Mouse (Mus musculus): ENCODE measurements around the gene Psg25. TPM values are rescaled to one million over a fixed set of nuclear protein-coding genes. Genes with fewer than 3 reads are reported as not detected.
"Not testable (repeated sequence)": the region's sequence is repeated elsewhere in the genome, so short reads cannot be mapped to it uniquely, and the experiment has no call there.

The Psg25 gene
- not detected in 2 replicates for polyA plus RNA-seq (2015; fragmentation: Nextera tagmentation; extraction: Ambion mirVana)

GRCm38 (mm10) chr7:18532169-18532568 is at the start of gene Psg25:
TSS of gene Psg25 (minus strand) at chr7:18532269.
- Histone ChIP-seq H3K27me3 (no peaks in the 10 kb centered on the region), H3K9ac (no peak within 1 kb of the TSS), H3K9me3 (no peaks in the 10 kb centered on the region), H3K4me1 (no peaks in the 10 kb centered on the region), H3K36me3 (no peaks in the 10 kb centered on the region), H3K27ac (no peak within 1 kb of the TSS), H3K4me3 (no peak within 1 kb of the TSS), H3K4me2 (no peak within 1 kb of the TSS)
- ATAC-seq (ENCODE audit: borderline replicate concordance, extremely low read depth, low FRiP score, low TSS enrichment) = no peak
- WGBS = 76% methylated on average over 1 of the region's 1 CpGs

DNA sequence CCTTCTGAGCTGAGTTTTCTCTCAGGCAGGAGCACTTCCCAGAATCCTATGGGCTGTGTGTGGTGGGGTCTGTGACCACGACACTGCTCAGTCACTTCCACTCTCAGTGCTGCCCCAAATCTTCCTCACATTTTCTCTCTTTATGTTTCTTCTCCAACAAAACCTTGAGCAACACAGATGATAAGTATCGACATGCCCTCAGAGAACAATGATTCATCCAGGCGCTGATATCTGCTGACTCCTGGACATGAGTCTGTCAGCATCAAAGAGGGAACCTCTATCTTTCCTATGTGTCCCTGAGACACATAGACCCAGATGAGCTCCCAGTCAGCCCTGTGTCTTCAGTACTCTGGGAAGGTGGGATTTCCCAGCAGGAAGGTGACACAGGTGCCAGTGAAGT is 35.1 kb upstream of the Psg25 start, which contains the start of gene Psg27:
Gene Psg27 (minus strand): TSS at position 101 of the 400 bp plus-strand sequence.
- H3K9ac ChIP-seq = no peak within 1 kb of the TSS
- H3K9me3 ChIP-seq = no peaks in the 10 kb centered on the region
- H3K4me2 ChIP-seq = no peak within 1 kb of the TSS
- no peaks in the 10 kb centered on the region for H3K36me3 ChIP-seq
- H3K4me3 ChIP-seq = no peak within 1 kb of the TSS
- ATAC-seq (ENCODE audit: borderline replicate concordance, extremely low read depth, low FRiP score, low TSS enrichment) = no peak
- H3K4me1 ChIP-seq = no peaks in the 10 kb centered on the region
- WGBS = 78% methylated on average over 3 of the region's 3 CpGs
- H3K27me3 ChIP-seq = no peaks in the 10 kb centered on the region
- H3K27ac ChIP-seq = no peak within 1 kb of the TSS

- Histone ChIP-seq H3K4me1 (no peaks in the 10 kb centered on the region), H3K9me3 (no peaks in the 10 kb centered on the region), H3K9ac (no peak overlapping the region), H3K27ac (no peak overlapping the region), H3K36me3 (no peaks in the 10 kb centered on the region), H3K27me3 (no peaks in the 10 kb centered on the region), H3K4me2 (no peak overlapping the region), H3K4me3 (no peak overlapping the region)
- no peak for ATAC-seq (ENCODE audit: borderline replicate concordance, extremely low read depth, low FRiP score, low TSS enrichment)
Observed at GRCm38 (mm10) chr7:18559850-18560249, 27.8 kb upstream of the Psg25 start.

GRCm38 (mm10) chr7:18555751-18556150 is 23.7 kb upstream of the Psg25 start:
- H3K27ac ChIP-seq; H3K27me3 ChIP-seq; H3K4me1 ChIP-seq; H3K4me3 ChIP-seq; ATAC-seq (ENCODE audit: borderline replicate concordance, extremely low read depth, low FRiP score, low TSS enrichment); H3K9ac ChIP-seq; H3K4me2 ChIP-seq; H3K36me3 ChIP-seq; H3K9me3 ChIP-seq: not testable (repeated sequence)
- 66% methylated on average over 3 of the region's 3 CpGs for whole genome bisulfite sequencing

DNA sequence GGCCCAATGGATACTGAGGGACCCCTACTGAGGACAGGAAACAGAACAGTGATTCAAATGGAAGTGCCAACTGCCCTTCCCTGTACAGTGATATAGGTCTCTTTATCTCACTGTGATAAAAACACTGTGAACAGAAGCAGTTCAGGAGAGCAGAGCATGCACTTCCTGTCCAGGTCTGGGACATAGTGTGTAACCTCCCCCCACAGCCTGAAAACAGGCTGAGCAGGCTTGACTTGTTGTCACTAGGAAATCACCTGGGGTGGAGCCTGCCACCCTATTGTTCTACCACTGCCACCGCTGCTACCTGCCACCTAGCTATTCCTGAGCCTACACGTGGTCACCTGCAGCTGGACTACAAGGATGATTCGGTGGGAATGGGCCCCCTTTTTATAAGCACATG is 1.4 kb upstream of the Psg25 start:
- H3K27me3 ChIP-seq = no peaks in the 10 kb centered on the region
- H3K27ac ChIP-seq = no peak overlapping the region
- H3K4me2 ChIP-seq = no peak overlapping the region
- H3K9ac ChIP-seq = no peak overlapping the region
- ATAC-seq (ENCODE audit: borderline replicate concordance, extremely low read depth, low FRiP score, low TSS enrichment) = no peak
- no peaks in the 10 kb centered on the region for H3K4me1 ChIP-seq
- no peak overlapping the region for H3K4me3 ChIP-seq
- no peaks in the 10 kb centered on the region for H3K36me3 ChIP-seq
- no peaks in the 10 kb centered on the region for H3K9me3 ChIP-seq
- WGBS = 54% methylated on average over 3 of the region's 3 CpGs

DNA sequence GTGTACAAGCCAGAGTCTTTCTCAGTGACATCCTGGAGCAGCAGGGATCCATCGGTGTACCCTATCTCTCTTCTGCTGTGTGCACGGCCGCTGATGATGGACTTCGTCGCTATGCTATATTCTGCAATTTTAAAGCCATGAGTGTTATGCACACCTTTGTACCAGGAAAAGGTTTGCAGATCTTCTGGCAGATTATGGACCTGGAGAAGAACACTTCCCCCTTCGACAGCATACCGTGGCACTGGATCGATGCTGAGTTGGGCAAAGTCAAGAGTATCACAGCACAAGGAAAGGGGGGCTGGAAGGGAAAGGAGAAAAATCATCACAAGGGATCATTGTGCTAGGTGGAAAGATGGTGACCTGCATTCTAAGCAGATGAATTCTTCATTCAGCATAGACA is 7.4 kb downstream of the Psg25 start:
- Histone ChIP-seq H3K4me3 (no peak overlapping the region), H3K4me1 (no peaks in the 10 kb centered on the region), H3K36me3 (no peaks in the 10 kb centered on the region), H3K9ac (no peak overlapping the region), H3K27me3 (no peaks in the 10 kb centered on the region), H3K9me3 (no peaks in the 10 kb centered on the region), H3K27ac (no peak overlapping the region), H3K4me2 (no peak overlapping the region)
- 91% methylated on average over 8 of the region's 8 CpGs for WGBS
- ATAC-seq (ENCODE audit: borderline replicate concordance, extremely low read depth, low FRiP score, low TSS enrichment) = no peak

GRCm38 (mm10) chr7:18512848-18513247 is 19.2 kb downstream of the Psg25 start:
- H3K9ac ChIP-seq = not testable (repeated sequence)

DNA sequence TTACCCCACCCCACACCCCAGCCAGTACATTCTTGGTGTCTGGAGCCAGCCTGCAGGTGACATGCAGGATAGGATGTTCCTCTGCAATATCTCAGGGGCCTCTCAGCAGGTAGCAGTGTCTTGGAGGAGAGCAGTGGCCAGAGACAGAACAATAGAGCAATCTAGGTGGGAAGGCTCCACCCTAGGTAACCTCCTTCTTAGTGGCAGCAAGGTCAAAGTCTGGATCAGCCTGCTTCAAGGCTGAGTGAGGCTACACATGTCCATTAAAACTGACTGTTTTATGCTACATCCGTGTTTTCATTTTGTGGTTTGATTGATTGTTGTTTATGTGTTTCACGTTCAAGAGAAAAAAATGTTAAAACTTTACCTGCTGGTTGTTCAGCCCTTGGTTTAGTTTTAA is 19.7 kb downstream of the Psg25 start:
- not testable (repeated sequence) for H3K36me3 ChIP-seq; H3K9ac ChIP-seq; H3K9me3 ChIP-seq; H3K27ac ChIP-seq; H3K4me2 ChIP-seq; H3K27me3 ChIP-seq; H3K4me1 ChIP-seq; H3K4me3 ChIP-seq; ATAC-seq (ENCODE audit: borderline replicate concordance, extremely low read depth, low FRiP score, low TSS enrichment)
- 26% methylated on average over 2 of the region's 2 CpGs for WGBS

More at GRCm38 (mm10) chr7:18512848-18513247, 19.2 kb downstream of the Psg25 start:
- not testable (repeated sequence) for H3K36me3 ChIP-seq; H3K9me3 ChIP-seq; ATAC-seq (ENCODE audit: borderline replicate concordance, extremely low read depth, low FRiP score, low TSS enrichment); H3K27me3 ChIP-seq; H3K4me3 ChIP-seq; H3K4me1 ChIP-seq; H3K27ac ChIP-seq; H3K4me2 ChIP-seq

- no peaks in the 10 kb centered on the region for H3K4me1 ChIP-seq
- H3K4me2 ChIP-seq = no peak overlapping the region
- H3K36me3 ChIP-seq = no peaks in the 10 kb centered on the region
- 14% methylated on average over 9 of the region's 9 CpGs for WGBS
- H3K27ac ChIP-seq = no peak overlapping the region
- H3K27me3 ChIP-seq = no peaks in the 10 kb centered on the region
- no peak overlapping the region for H3K9ac ChIP-seq
- H3K9me3 ChIP-seq = no peaks in the 10 kb centered on the region
- no peak for ATAC-seq (ENCODE audit: borderline replicate concordance, extremely low read depth, low FRiP score, low TSS enrichment)
- H3K4me3 ChIP-seq = no peak overlapping the region
Observed at GRCm38 (mm10) chr7:18511479-18511878, 20.6 kb downstream of the Psg25 start.

GRCm38 (mm10) chr7:18484077-18484476 is 48.0 kb downstream of the Psg25 start, which contains the start of gene Psg26:
TSS of gene Psg26 (minus strand) at chr7:18484177.
- WGBS = 63% methylated on average over 1 of the region's 1 CpGs
- Histone ChIP-seq H3K4me2 (no peak within 1 kb of the TSS), H3K36me3 (no peaks in the 10 kb centered on the region), H3K27ac (no peak within 1 kb of the TSS), H3K9me3 (0 out of 2 replicates have a peak, but pooled peaks cover 2% of the 10 kb centered on the region), H3K4me3 (no peak within 1 kb of the TSS), H3K27me3 (no peaks in the 10 kb centered on the region), H3K9ac (no peak within 1 kb of the TSS), H3K4me1 (no peaks in the 10 kb centered on the region)
- no peak for ATAC-seq (ENCODE audit: borderline replicate concordance, extremely low read depth, low FRiP score, low TSS enrichment)

Other genes starting within 250 kb of the Psg25 start
- not detected in 2 replicates for gene Psg18, start 177.3 kb downstream of the Psg25 start, polyA plus RNA-seq (2015; fragmentation: Nextera tagmentation; extraction: Ambion mirVana)
- gene Psg28, start 100.2 kb downstream of the Psg25 start, polyA plus RNA-seq (2015; fragmentation: Nextera tagmentation; extraction: Ambion mirVana) = not detected in 2 replicates
- not detected in 2 replicates for gene Psg26, start 48.1 kb downstream of the Psg25 start, polyA plus RNA-seq (2015; fragmentation: Nextera tagmentation; extraction: Ambion mirVana)
- gene Psg27, start 35.0 kb upstream of the Psg25 start, polyA plus RNA-seq (2015; fragmentation: Nextera tagmentation; extraction: Ambion mirVana) = not detected in 2 replicates
- not detected in 2 replicates for gene Psg23, start 84.2 kb upstream of the Psg25 start, polyA plus RNA-seq (2015; fragmentation: Nextera tagmentation; extraction: Ambion mirVana)
- not detected in 2 replicates for gene Psg21, start 124.5 kb upstream of the Psg25 start, polyA plus RNA-seq (2015; fragmentation: Nextera tagmentation; extraction: Ambion mirVana)
- gene Psg20, start 153.9 kb upstream of the Psg25 start, polyA plus RNA-seq (2015; fragmentation: Nextera tagmentation; extraction: Ambion mirVana) = not detected in 2 replicates
- not detected in 2 replicates for gene Psg22, start 185.8 kb upstream of the Psg25 start, polyA plus RNA-seq (2015; fragmentation: Nextera tagmentation; extraction: Ambion mirVana)

Data from lung, embryonic 15.5 days (tissue).